Mouse (Mus musculus) adrenal gland, postnatal 25 days (tissue): ENCODE measurements at regions not wholly inside any gene's neighbourhood (a gene's known extent, or its start where the extent isn't known, plus 50 kb on each side); places are given as distances from the start of the nearest gene placed in this dataset.

Experiments
- DNase-seq: peaks from one replicate; pipeline ENCODE4 v3.0.0; 2021; ENCODE audit warnings: mixed read lengths

GRCm38 (mm10) chr1:151045334-151045733, 52.1 kb upstream of the Hmcn1 start:
- no peak for DNase-seq

GRCm38 (mm10) chr1:151046626-151047025, 53.4 kb upstream of the Hmcn1 start:
- DNase-seq = no peak

- DNase-seq = no peak
Observed at GRCm38 (mm10) chr1:151049726-151050506, 56.7 kb upstream of the Hmcn1 start.

- no peak for DNase-seq
Observed at GRCm38 (mm10) chr1:151050507-151050816, 57.2 kb upstream of the Hmcn1 start.

- no peak for DNase-seq
Observed at GRCm38 (mm10) chr1:151053268-151053667, 60.0 kb upstream of the Hmcn1 start.

GRCm38 (mm10) chr1:151055396-151055795, 62.2 kb upstream of the Hmcn1 start:
- no peak for DNase-seq

GRCm38 (mm10) chr1:151059546-151060136, 66.4 kb upstream of the Hmcn1 start:
- DNase-seq = no peak

GRCm38 (mm10) chr1:151065090-151065567, 71.9 kb upstream of the Hmcn1 start:
- no peak for DNase-seq

GRCm38 (mm10) chr1:151066379-151067128, 73.3 kb upstream of the Hmcn1 start:
- DNase-seq = no peak

GRCm38 (mm10) chr1:151074508-151075314, 81.5 kb upstream of the Hmcn1 start:
- no peak for DNase-seq

- DNase-seq = no peak
Observed at GRCm38 (mm10) chr1:151075541-151075940, 82.3 kb upstream of the Hmcn1 start.

GRCm38 (mm10) chr1:151078909-151079522, 85.8 kb upstream of the Hmcn1 start:
- peak; percentile 73 for DNase-seq

- no peak for DNase-seq
Observed at GRCm38 (mm10) chr1:151079614-151080360, 86.6 kb upstream of the Hmcn1 start.

GRCm38 (mm10) chr1:151080510-151080980, 87.3 kb upstream of the Hmcn1 start:
- DNase-seq = peak; percentile 16

- no peak for DNase-seq
Observed at GRCm38 (mm10) chr1:151082510-151083033, 89.3 kb upstream of the Hmcn1 start.

- no peak for DNase-seq
Observed at GRCm38 (mm10) chr1:151083806-151084205, 90.6 kb upstream of the Hmcn1 start.

GRCm38 (mm10) chr1:151086111-151086859, 93.0 kb upstream of the Hmcn1 start:
- no peak for DNase-seq

GRCm38 (mm10) chr1:151087151-151087660, 94.0 kb upstream of the Hmcn1 start:
- DNase-seq = no peak

- DNase-seq = peak; percentile 39
Observed at GRCm38 (mm10) chr1:151087811-151088511, 94.4 kb upstream of the Gm47985 start.
